Mouse (Mus musculus) kidney, postnatal 4 days (tissue): ENCODE data around the gene Itprip.

ENCODE experiments used
- DNase-seq, 2 experiments: peaks; one replicate each; pipeline ENCODE4 v3.0.0; 2021; ENCODE audit warnings: mixed read lengths in 2 of 2

The Itprip gene

GRCm38 (mm10) chr19:47914191-47914590 lies 4.9 kb downstream of the Itprip start:
- DNase-seq, result no peak

GRCm38 (mm10) chr19:47913344-47913743 lies 5.8 kb downstream of the Itprip start:
- no peak for DNase-seq

GRCm38 (mm10) chr19:47910751-47911150 lies 8.3 kb downstream of the Itprip start:
- DNase-seq, result no peak

- DNase-seq, result no peak
Observed at GRCm38 (mm10) chr19:47910117-47910618, 8.9 kb downstream of the Itprip start.

- peak; percentile 56 to 66 for DNase-seq
Observed at GRCm38 (mm10) chr19:47909387-47910116, 9.5 kb downstream of the Itprip start.

GRCm38 (mm10) chr19:47908961-47909371 lies 10.1 kb downstream of the Itprip start:
- no peak for DNase-seq

GRCm38 (mm10) chr19:47907596-47907995 lies 11.5 kb downstream of the Itprip start:
- no peak for DNase-seq

- DNase-seq, result no peak
Observed at GRCm38 (mm10) chr19:47905603-47906002, 13.5 kb downstream of the Itprip start.

- DNase-seq, result no peak
Observed at GRCm38 (mm10) chr19:47905081-47905480, 14.0 kb downstream of the Itprip start.

- no peak for DNase-seq
Observed at GRCm38 (mm10) chr19:47903679-47904078, 15.4 kb downstream of the Itprip start.

- DNase-seq, result peak; percentile 52 to 67
Observed at GRCm38 (mm10) chr19:47902316-47903201, 16.5 kb downstream of the Itprip start.

- DNase-seq, result no peak
Observed at GRCm38 (mm10) chr19:47900558-47900957, 18.5 kb downstream of the Itprip start.

- no peak for DNase-seq
Observed at GRCm38 (mm10) chr19:47900012-47900411, 19.1 kb downstream of the Itprip start.

GRCm38 (mm10) chr19:47898472-47899079 lies 20.5 kb downstream of the Itprip start:
- DNase-seq, result no peak

GRCm38 (mm10) chr19:47893092-47893491 lies 26.0 kb downstream of the Itprip start:
- DNase-seq, result no peak

GRCm38 (mm10) chr19:47891562-47892312 lies 27.4 kb downstream of the Itprip start:
- DNase-seq, result peak; percentile 59 to 70

- DNase-seq, result peak; percentile 49 to 69
Observed at GRCm38 (mm10) chr19:47890489-47891130, 28.5 kb downstream of the Itprip start.

- DNase-seq, result no peak
Observed at GRCm38 (mm10) chr19:47888037-47888436, 31.1 kb downstream of the Itprip start.

- no peak for DNase-seq
Observed at GRCm38 (mm10) chr19:47887417-47887816, 31.7 kb downstream of the Itprip start.

- peak; percentile 71 to 81 for DNase-seq
Observed at GRCm38 (mm10) chr19:47886617-47887016, 32.5 kb downstream of the Itprip start.

- DNase-seq, result no peak
Observed at GRCm38 (mm10) chr19:47885886-47886285, 33.2 kb downstream of the Itprip start.

- no peak for DNase-seq
Observed at GRCm38 (mm10) chr19:47885191-47885743, 33.8 kb downstream of the Itprip start.
